Mouse (Mus musculus): ENCODE data around the gene Ppp1r18.

The Ppp1r18 gene

GRCm38 (mm10) chr17:35870151-35870883 is 4.9 kb downstream of the Ppp1r18 start:
- DNase-seq = peak; percentile 83

- DNase-seq = no peak
Measured at GRCm38 (mm10) chr17:35870884-35871696, 5.7 kb downstream of the Ppp1r18 start.

GRCm38 (mm10) chr17:35873774-35874519 is 8.6 kb downstream of the Ppp1r18 start:
- peak; percentile 89 for DNase-seq

GRCm38 (mm10) chr17:35874721-35875120 is 9.3 kb downstream of the Ppp1r18 start:
- DNase-seq = peak; percentile 71

- peak; percentile 95 for DNase-seq
Measured at GRCm38 (mm10) chr17:35879245-35880057, 14.1 kb downstream of the Ppp1r18 start, which contains the start of gene Dhx16. Dhx16 (plus strand) TSS chr17:35879819.

GRCm38 (mm10) chr17:35882924-35883323 is 17.5 kb downstream of the Ppp1r18 start:
- DNase-seq = no peak

GRCm38 (mm10) chr17:35883777-35884176 is 18.4 kb downstream of the Ppp1r18 start:
- DNase-seq = no peak

- no peak for DNase-seq
Measured at GRCm38 (mm10) chr17:35887725-35888124, 22.3 kb downstream of the Ppp1r18 start.

GRCm38 (mm10) chr17:35896781-35897643 is 31.6 kb downstream of the Ppp1r18 start, which contains the start of gene 2310061I04Rik:
2310061I04Rik (minus strand) TSS chr17:35897431.
- peak; percentile 97 for DNase-seq

GRCm38 (mm10) chr17:35897644-35898573 is 32.5 kb downstream of the Ppp1r18 start:
- DNase-seq = peak; percentile 37

GRCm38 (mm10) chr17:35900636-35901035 is 35.2 kb downstream of the Ppp1r18 start:
- DNase-seq = no peak

- DNase-seq = peak; percentile 82
Measured at GRCm38 (mm10) chr17:35903343-35903991, 38.1 kb downstream of the Ppp1r18 start.

- DNase-seq = no peak
Measured at GRCm38 (mm10) chr17:35903992-35904355, 38.6 kb downstream of the Ppp1r18 start.

- no peak for DNase-seq
Measured at GRCm38 (mm10) chr17:35905587-35905986, 40.2 kb downstream of the Ppp1r18 start.

GRCm38 (mm10) chr17:35907609-35908008 is 42.2 kb downstream of the Ppp1r18 start:
- DNase-seq = no peak

- peak; percentile 20 for DNase-seq
Measured at GRCm38 (mm10) chr17:35909186-35909918, 44.0 kb downstream of the Ppp1r18 start.

- DNase-seq = peak; percentile 96
Measured at GRCm38 (mm10) chr17:35909919-35910369, 44.6 kb downstream of the Ppp1r18 start, which contains the start of gene Atat1. Atat1 (minus strand) TSS chr17:35910075.

- DNase-seq = no peak
Measured at GRCm38 (mm10) chr17:35914975-35915374, 49.6 kb downstream of the Ppp1r18 start.
